Mouse (Mus musculus) thymus, postnatal 0 days (tissue): ENCODE data around the gene Tsen2. TPM values are rescaled to one million over a fixed set of nuclear protein-coding genes. Genes with fewer than 3 reads are reported as not detected.
A peak's percentile ranks its signal among the peaks of the same experiment; 100 is the strongest.

Experiments
- DNase-seq: peaks from one replicate; pipeline ENCODE4 v3.0.0-alpha.2; 2015; ENCODE audit warnings: low spot score
- polyA plus RNA-seq: library from polyadenylated mRNA; unstranded; fragments of >200 nt; fragmentation: Nextera tagmentation; extraction: Ambion mirVana; gene quantifications from 2 replicates; pipeline ENCODE4 v1.2.1, GENCODE M21; 2015

Gene Tsen2
- polyA plus RNA-seq, 1 experiment from 2014 or later, result 18.1 TPM

DNA sequence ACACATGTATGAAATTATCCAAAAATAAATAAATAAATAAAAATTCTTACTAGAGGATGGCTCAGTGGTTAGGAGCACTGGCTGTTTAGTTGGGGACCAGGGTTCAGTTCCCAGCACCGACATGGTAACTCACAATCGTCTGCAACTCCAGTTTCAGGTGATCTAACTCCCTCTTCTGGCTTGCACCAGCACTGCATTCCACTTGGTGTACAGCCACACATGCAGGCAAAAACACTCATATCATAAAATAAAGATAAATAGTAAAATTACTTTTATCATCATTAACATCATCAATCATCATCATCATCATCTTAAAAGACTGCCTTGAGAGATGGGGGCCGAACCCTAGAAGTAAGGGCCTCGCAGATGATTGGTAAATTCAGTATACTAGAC, 56.9 kb downstream of the Tsen2 start:
- no peak for DNase-seq

GRCm38 (mm10) chr6:115601715-115602523, 57.5 kb downstream of the Tsen2 start, which contains the start of gene Mkrn2:
Gene Mkrn2 (plus strand): TSS chr6:115601902.
- DNase-seq, result peak; percentile 88

DNA sequence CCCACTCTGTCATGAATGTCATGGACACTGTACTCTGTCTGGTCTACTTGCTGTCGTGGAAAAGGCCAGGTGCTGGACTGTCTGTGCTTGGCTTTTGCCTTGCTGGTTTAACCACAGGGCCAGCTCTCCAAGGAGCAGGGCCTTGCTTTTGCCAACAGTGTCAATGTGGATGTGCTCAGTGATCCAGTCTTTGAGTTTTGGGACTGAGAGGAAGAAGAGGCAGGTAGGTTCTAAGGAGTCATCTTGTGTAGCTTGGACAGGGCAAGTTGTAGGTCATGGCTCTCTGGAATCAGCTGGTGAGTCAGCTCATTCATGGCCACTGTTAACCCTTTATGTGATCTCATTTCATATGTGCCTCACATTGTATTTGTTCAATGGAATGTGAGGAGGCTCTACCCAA, 62.0 kb downstream of the Tsen2 start:
- no peak for DNase-seq

DNA sequence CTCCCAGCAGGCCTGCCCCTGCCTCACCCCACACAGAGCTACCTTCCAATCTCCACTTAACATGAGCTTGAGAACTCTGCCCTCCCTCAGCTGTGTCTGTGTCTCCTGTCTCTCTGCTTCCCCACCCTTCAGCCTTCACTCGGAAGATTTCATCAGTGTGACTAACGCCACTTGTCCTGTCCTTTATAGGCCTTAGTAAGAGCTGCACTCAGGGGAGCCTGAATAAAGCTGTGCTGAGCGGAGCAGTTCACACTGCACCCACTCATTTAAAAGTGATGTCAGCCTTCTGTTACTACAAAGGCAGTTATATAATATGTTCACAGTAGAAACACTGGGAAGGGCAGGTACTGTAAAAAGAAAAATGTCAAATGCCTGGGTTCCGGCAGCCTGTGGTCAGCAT, 63.0 kb downstream of the Tsen2 start:
- DNase-seq, result no peak

DNA sequence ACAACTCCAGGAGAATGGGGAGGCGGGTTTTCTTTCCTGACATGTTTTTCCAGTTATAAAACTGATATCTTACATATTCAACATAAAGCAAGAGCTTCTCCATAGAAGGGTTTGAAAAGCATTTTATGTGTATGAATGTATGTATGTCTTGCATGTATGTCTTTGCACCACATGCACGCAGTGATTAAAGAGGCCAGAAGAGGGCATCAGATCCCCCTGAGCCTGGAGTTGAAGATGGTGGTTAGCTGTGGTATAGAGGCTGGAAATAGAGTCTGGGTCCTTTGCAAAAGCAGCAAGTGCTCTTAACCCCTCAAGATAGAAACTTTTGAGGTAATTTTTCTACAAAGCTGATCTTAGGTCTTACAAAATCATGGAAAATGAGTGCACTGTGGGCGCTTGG, 64.7 kb downstream of the Tsen2 start:
- peak; percentile 52 for DNase-seq

DNA sequence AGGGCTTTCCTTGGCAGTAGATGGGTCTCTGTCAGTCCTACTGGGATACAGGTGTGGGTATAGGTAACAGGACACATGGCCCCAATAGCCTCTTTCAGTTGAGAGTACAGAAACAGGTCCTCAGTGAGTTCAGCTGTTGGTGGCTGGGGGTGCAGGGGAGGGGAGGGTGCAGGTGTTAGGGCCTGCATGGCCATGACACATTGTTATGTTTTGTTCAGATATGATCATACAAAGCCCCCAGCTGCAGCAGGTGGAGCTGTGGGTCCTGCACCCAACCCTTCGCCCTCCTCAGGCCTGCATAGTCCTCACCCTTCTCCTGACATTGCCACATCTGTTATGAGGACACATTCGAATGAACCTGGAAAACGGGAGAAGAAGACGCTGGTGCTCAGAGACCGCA, 65.8 kb downstream of the Tsen2 start:
- peak; percentile 38 for DNase-seq

DNA sequence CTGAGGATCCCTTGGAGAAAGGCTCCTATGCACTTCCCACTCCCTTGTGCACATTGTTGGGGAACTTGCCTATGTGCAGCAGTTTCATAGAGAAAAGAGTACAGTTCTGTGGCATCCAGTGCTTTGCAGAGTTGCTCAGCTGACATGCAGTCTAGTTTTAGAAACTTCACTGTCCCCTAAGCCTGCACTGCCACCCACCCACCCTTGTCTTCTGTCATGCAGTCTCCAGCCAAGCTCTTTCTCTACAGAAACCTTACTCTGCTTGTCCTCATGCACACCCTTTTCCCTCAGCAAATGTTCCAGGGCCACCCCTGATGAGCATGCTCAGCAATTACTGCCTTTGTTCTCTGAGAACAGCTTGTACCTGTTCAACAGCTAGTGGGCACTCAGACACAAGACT, 69.3 kb downstream of the Tsen2 start:
- no peak for DNase-seq

- DNase-seq, result no peak
Observed at GRCm38 (mm10) chr6:115615983-115616382, 71.5 kb downstream of the Tsen2 start.

DNA sequence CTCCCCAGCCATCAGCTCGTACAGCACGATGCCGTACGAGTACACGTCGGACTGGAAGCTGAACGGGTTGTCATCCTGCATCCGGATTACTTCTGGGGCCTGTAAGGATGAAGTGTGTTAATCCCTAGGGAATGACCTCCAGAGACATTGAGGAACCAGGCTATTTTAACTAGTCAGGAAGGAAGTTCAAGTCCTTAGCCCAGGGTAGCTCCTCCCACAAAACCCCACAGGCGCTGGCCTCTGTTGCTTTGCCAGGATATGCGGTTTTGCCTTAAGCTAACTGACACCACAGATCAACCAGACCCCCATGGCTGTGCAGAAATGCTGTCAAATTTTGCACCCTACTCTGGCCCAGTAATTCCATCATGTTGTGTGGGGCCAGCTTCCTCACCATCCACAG, 75.4 kb downstream of the Tsen2 start:
- DNase-seq, result peak; percentile 77

DNA sequence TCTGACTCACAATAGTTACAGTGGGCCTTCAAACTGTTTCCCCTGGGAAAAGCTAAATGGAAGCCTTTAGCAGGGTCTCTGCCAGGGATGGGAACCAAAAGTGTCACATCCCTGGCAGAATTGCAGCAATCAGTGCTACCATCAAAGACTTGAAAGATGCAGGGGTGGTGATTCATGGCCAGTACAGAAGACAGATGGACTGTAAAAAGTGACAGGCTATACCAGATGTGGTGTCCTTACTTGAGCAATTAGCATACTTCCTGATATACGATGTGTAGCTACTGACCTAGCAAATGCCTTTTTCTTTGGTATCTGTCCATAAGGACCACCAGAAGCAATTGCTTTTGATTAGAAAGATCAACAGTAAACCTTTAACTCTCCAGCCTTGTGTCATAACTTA, 76.5 kb downstream of the Tsen2 start:
- no peak for DNase-seq

DNA sequence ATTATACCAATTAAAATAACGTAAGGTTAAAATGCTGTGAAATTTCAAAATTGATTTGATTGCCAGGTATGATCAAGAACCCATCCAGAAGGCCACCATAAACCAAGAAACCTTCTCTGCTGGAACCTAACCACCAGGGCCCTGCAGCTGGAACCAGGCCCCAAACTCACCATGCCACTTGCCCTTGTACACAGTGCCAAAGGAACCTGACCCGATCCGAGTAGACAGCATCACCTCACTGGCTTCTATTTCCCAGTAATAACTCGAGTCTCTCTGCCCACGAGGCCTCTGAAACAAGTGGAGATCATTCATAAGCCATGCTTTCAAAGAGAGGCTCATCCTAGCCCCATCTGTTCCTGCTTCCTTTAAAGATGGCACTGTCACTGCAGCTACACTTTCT, 81.7 kb downstream of the Tsen2 start:
- DNase-seq, result no peak

Other genes starting within 250 kb of the Tsen2 start
- 4.7 and 5.9 TPM in 2 replicates for gene Pparg, start 183.7 kb upstream of the Tsen2 start, polyA plus RNA-seq
- 1.6 and 1.9 TPM in 2 replicates for gene Mkrn2os, start 47.9 kb downstream of the Tsen2 start, polyA plus RNA-seq
- 33.7 and 38.9 TPM in 2 replicates for gene Mkrn2, start 57.2 kb downstream of the Tsen2 start, polyA plus RNA-seq
- 61.5 and 67.0 TPM in 2 replicates for gene Raf1, start 132.0 kb downstream of the Tsen2 start, polyA plus RNA-seq
- gene Tmem40, start 217.7 kb downstream of the Tsen2 start, polyA plus RNA-seq, result 1.4 and 2.2 TPM in 2 replicates
- 4.5 and 5.3 TPM in 2 replicates for gene Cand2, start 229.9 kb downstream of the Tsen2 start, polyA plus RNA-seq